Mouse (Mus musculus) olfactory bulb, adult 2 months (tissue): ENCODE results near the gene Mmgt2. TPM values are rescaled to one million over a fixed set of nuclear protein-coding genes. Genes with fewer than 3 reads are reported as not detected.

Experiments
- H3K27ac ChIP-seq: fragments of 200-500 bp; 2 replicates; pipeline ENCODE4 v1.5.1; 2012; ENCODE audit warnings: low read depth, low read length; ENCODE audit not compliant: insufficient read depth
- H3K4me1 ChIP-seq: fragments of 200-500 bp; 2 replicates; pipeline ENCODE4 v1.6.1; 2012; ENCODE audit warnings: low read length; ENCODE audit not compliant: control insufficient read depth, insufficient read depth
- H3K4me3 ChIP-seq: fragments of 200-500 bp; 2 replicates; pipeline ENCODE4 v1.5.1; 2012; ENCODE audit warnings: mild to moderate bottlenecking, low read depth, low read length, moderate library complexity; ENCODE audit not compliant: insufficient read depth
- CTCF ChIP-seq: fragments of 200-500 bp; IDR thresholded peaks from 2 replicates; pipeline ENCODE4 v1.5.1; 2012; ENCODE audit warnings: low read depth, mild to moderate bottlenecking, low read length, moderate library complexity; ENCODE audit not compliant: insufficient read depth
- POLR2A ChIP-seq: fragments of 200-500 bp; IDR thresholded peaks from 2 replicates; pipeline ENCODE4 v1.6.1; 2012; ENCODE audit warnings: mild to moderate bottlenecking, low read depth, low read length, moderate library complexity; ENCODE audit not compliant: insufficient read depth
- WGBS: fragments of 180-500 bp; shearing (Covaris S2); methylation state at CpG from one replicate; pipeline ENCODE4 v1.1.7; 2018; 5-methylcytosine and 5-hydroxymethylcytosine counted together
- polyA plus RNA-seq: library from polyadenylated mRNA; stranded (reverse); fragments of >200 nt; gene quantifications from 2 replicates; pipeline ENCODE4 v1.2.4, GENCODE M21; 2012; ENCODE audit warnings: low replicate concordance; ENCODE audit not compliant: missing spikeins, insufficient read depth, insufficient read length

The Mmgt2 gene
- not detected in 2 replicates for polyA plus RNA-seq

GRCm38 (mm10) chr11:62648591-62649391, at the start of gene Mmgt2:
Gene Mmgt2, plus strand, starts transcription at chr11:62648664.
- peak; percentile 90 for TF ChIP-seq CTCF
- TF ChIP-seq POLR2A = no peak
- 2% methylated on average over 43 of the region's 53 CpGs for WGBS
- Histone ChIP-seq H3K4me1 (peaks cover 26% of the 10 kb centered on the region), H3K27ac (peak within 1 kb of the TSS; percentile 71), H3K4me3 (peak within 1 kb of the TSS; percentile 64)

- WGBS = 11% methylated on average over 17 of the region's 17 CpGs
Observed at GRCm38 (mm10) chr11:62601732-62602618, 46.5 kb upstream of the Mmgt2 start.

GRCm38 (mm10) chr11:62602619-62603311, 45.7 kb upstream of the Mmgt2 start:
- TF ChIP-seq CTCF = no peak
- peak; percentile 100 for TF ChIP-seq POLR2A
- peaks cover 17% of the 10 kb centered on the region for H3K4me1 ChIP-seq
- WGBS = under 1% methylated on average over 58 of the region's 58 CpGs
- peak overlapping the region; percentile 89 for H3K4me3 ChIP-seq
- peak overlapping the region; percentile 96 for H3K27ac ChIP-seq

More at GRCm38 (mm10) chr11:62601732-62602618, 46.5 kb upstream of the Mmgt2 start:
- TF ChIP-seq POLR2A = no peak
- TF ChIP-seq CTCF = no peak
- H3K4me1 ChIP-seq = peaks cover 14% of the 10 kb centered on the region
- peak overlapping the region; percentile 70 for H3K27ac ChIP-seq
- peak overlapping the region; percentile 89 for H3K4me3 ChIP-seq

GRCm38 (mm10) chr11:62603312-62604056, 45.0 kb upstream of the Mmgt2 start:
- H3K27ac ChIP-seq = peak overlapping the region; percentile 96
- TF ChIP-seq POLR2A = no peak
- no peak for TF ChIP-seq CTCF
- whole genome bisulfite sequencing = 1% methylated on average over 13 of the region's 13 CpGs
- H3K4me3 ChIP-seq = peak overlapping the region; percentile 89
- H3K4me1 ChIP-seq = peaks cover 17% of the 10 kb centered on the region

DNA sequence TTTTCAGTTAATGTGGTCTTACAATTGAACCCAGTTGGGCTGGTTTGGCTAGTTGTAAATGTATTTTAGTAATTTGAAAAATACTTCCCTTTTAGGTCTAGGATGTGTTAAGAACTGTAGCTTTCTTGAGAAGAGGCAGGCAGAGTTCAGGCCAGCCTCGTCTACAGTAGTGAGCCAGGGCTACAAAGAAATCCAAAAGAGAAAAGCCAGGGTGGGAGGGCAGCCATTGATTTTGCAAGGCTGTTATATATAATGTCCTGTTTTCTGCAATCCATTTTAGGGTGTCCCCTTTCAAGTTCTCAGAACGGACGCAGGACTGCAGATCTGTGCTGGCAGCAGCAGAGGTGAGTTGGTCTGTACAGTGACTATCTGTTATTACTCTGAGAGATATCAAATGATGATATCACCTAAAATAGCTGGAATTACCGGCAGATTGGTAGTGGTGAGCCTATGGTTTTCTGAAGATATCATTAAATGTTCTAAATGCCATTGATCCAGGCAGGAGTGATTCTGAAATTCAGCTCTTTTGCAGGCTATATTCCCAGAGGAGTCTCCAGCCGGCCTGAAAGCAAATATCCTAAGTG, 44.2 kb upstream of the Mmgt2 start:
- H3K4me1 ChIP-seq = peaks cover 17% of the 10 kb centered on the region
- 0 out of 2 replicates have a peak overlapping the region, but pooled peaks have one; percentile 1 for H3K4me3 ChIP-seq
- 18% methylated on average over 5 of the region's 5 CpGs for WGBS
- TF ChIP-seq CTCF = no peak
- TF ChIP-seq POLR2A = no peak
- H3K27ac ChIP-seq = no peak overlapping the region

DNA sequence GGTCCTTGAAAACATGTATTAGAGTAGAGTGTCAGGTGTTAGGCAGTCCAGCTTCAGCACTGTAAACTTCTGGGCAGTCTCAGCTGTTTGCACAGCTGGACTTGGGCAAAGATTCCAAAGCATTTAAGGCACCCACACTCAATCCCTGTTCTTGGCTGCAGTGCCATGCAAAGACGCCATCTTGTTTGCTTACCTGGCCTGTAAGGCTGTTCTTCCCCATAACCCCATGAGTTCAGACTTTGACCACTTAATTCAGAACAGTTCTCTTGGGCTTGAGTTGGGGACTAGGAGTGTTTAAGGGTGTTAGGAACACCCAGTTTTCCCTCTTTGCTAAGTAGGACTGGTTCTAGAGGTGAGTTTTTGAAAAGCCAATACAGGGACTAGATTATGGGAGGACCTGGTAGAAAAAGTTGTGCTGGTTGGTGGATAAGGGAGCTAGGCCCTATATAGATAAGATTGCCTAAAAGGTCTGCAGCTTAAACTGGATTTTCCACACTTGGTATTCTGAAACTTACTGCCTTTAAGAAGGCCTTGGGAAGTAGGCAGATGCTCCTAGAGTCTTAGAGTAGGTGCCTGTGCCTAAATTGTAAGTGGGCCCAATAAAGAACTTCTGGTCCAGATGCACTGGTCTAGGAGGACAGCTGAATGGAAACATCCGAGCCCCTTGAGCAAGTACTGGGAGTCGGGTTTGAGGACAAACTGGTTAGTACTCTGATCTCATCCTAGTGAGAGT, 43.4 kb upstream of the Mmgt2 start:
- Histone ChIP-seq H3K4me3 (no peak overlapping the region), H3K27ac (no peak overlapping the region), H3K4me1 (peaks cover 17% of the 10 kb centered on the region)
- 17% methylated on average over 3 of the region's 3 CpGs for WGBS
- TF ChIP-seq POLR2A (no peak), CTCF (no peak)

- Histone ChIP-seq H3K4me1 (peaks cover 17% of the 10 kb centered on the region), H3K27ac (peak overlapping the region; percentile 12; the same call in 1 of the 2 replicates), H3K4me3 (no peak overlapping the region)
- 51% methylated on average over 10 of the region's 10 CpGs for WGBS
- TF ChIP-seq CTCF = no peak
- TF ChIP-seq POLR2A = no peak
Observed at GRCm38 (mm10) chr11:62605619-62606298, 42.7 kb upstream of the Mmgt2 start.
